Mouse (Mus musculus) hindbrain, embryonic 12.5 days (tissue): Measurements from ENCODE around the gene Cpped1. TPM values are rescaled to one million over a fixed set of nuclear protein-coding genes. Genes with fewer than 3 reads are reported as not detected.

Experiments used
- ATAC-seq: fragments of 200-750 bp; cut with Nextera tagmentation; 2 replicates; pipeline ENCODE4 v1.8.0; 2017; ENCODE audit warnings: moderate TSS enrichment; ENCODE audit not compliant: low FRiP score
- H3K27ac ChIP-seq: fragments of 300-500 bp; sonication (generic); 2 replicates; pipeline ENCODE4 v1.5.1; 2016; ENCODE audit warnings: mild to moderate bottlenecking
- H3K27me3 ChIP-seq: fragments of 300-500 bp; sonication (generic); 2 replicates; pipeline ENCODE4 v1.6.1; 2016; ENCODE audit warnings: mild to moderate bottlenecking
- H3K36me3 ChIP-seq: fragments of 300-500 bp; sonication (generic); 2 replicates; pipeline ENCODE4 v1.6.1; 2016; ENCODE audit warnings: mild to moderate bottlenecking
- H3K4me1 ChIP-seq: fragments of 300-500 bp; sonication (generic); 2 replicates; pipeline ENCODE4 v1.6.1; 2016
- H3K4me2 ChIP-seq: fragments of 300-500 bp; sonication (generic); replicated peaks from 2 replicates; pipeline ENCODE4 v1.6.1; 2016; ENCODE audit warnings: mild to moderate bottlenecking
- H3K4me3 ChIP-seq: fragments of 300-500 bp; sonication (generic); 2 replicates; pipeline ENCODE4 v1.5.1; 2016; ENCODE audit warnings: mild to moderate bottlenecking
- H3K9ac ChIP-seq: fragments of 300-500 bp; sonication (generic); 2 replicates; pipeline ENCODE4 v1.6.1; 2016; ENCODE audit warnings: mild to moderate bottlenecking, moderate library complexity
- H3K9me3 ChIP-seq: fragments of 300-500 bp; sonication (generic); replicated peaks from 2 replicates; pipeline ENCODE4 v1.6.1; 2016; ENCODE audit warnings: mild to moderate bottlenecking
- WGBS: fragments of 180-500 bp; shearing (Covaris S2); methylation state at CpG from one replicate; pipeline ENCODE4 v1.1.7; 2016; 5-methylcytosine and 5-hydroxymethylcytosine counted together
- polyA plus RNA-seq: library from polyadenylated mRNA; unstranded; fragments of >200 nt; fragmentation: Nextera tagmentation; extraction: Ambion mirVana; gene quantifications from 2 replicates; pipeline ENCODE4 v1.2.1, GENCODE M21; 2016

Cpped1 gene
- polyA plus RNA-seq, 1 experiment from 2014 or later = 14.6 TPM

GRCm38 (mm10) chr16:11828816-11829215 lies 80.4 kb downstream of the Cpped1 start:
- Histone ChIP-seq H3K4me2 (no peak overlapping the region), H3K36me3 (no peaks in the 10 kb centered on the region), H3K27ac (no peak overlapping the region), H3K9ac (no peak overlapping the region), H3K9me3 (no peaks in the 10 kb centered on the region), H3K4me3 (no peak overlapping the region), H3K4me1 (peaks cover 6% of the 10 kb centered on the region), H3K27me3 (no peaks in the 10 kb centered on the region)
- ATAC-seq = no peak
- 88% methylated on average over 1 of the region's 1 CpGs for WGBS

GRCm38 (mm10) chr16:11824833-11825232 lies 84.4 kb downstream of the Cpped1 start:
- 65% methylated on average over 7 of the region's 7 CpGs for WGBS
- no peak for ATAC-seq
- H3K27ac ChIP-seq = no peak overlapping the region

GRCm38 (mm10) chr16:11824385-11824784 lies 84.9 kb downstream of the Cpped1 start:
- H3K4me3 ChIP-seq = no peak overlapping the region
- peaks cover 6% of the 10 kb centered on the region for H3K4me1 ChIP-seq
- no peak overlapping the region for H3K9ac ChIP-seq
- H3K36me3 ChIP-seq = no peaks in the 10 kb centered on the region
- H3K27me3 ChIP-seq = no peaks in the 10 kb centered on the region
- ATAC-seq = no peak
- no peak overlapping the region for H3K27ac ChIP-seq
- no peaks in the 10 kb centered on the region for H3K9me3 ChIP-seq
- 80% methylated on average over 8 of the region's 8 CpGs for WGBS
- H3K4me2 ChIP-seq = no peak overlapping the region

More at GRCm38 (mm10) chr16:11824833-11825232, 84.4 kb downstream of the Cpped1 start:
- Histone ChIP-seq H3K27me3 (no peaks in the 10 kb centered on the region), H3K4me1 (peaks cover 6% of the 10 kb centered on the region), H3K36me3 (no peaks in the 10 kb centered on the region), H3K9ac (no peak overlapping the region), H3K4me2 (no peak overlapping the region), H3K9me3 (no peaks in the 10 kb centered on the region), H3K4me3 (no peak overlapping the region)

GRCm38 (mm10) chr16:11820791-11821190 lies 88.5 kb downstream of the Cpped1 start:
- Histone ChIP-seq H3K27ac (no peak overlapping the region), H3K4me1 (peaks cover 6% of the 10 kb centered on the region), H3K36me3 (no peaks in the 10 kb centered on the region), H3K9ac (no peak overlapping the region), H3K9me3 (no peaks in the 10 kb centered on the region), H3K4me2 (no peak overlapping the region), H3K27me3 (no peaks in the 10 kb centered on the region), H3K4me3 (no peak overlapping the region)
- ATAC-seq = no peak
- WGBS = 75% methylated on average over 7 of the region's 7 CpGs

- Histone ChIP-seq H3K27me3 (no peaks in the 10 kb centered on the region), H3K4me2 (no peak overlapping the region), H3K36me3 (no peaks in the 10 kb centered on the region), H3K27ac (no peak overlapping the region), H3K9me3 (no peaks in the 10 kb centered on the region), H3K9ac (no peak overlapping the region), H3K4me3 (no peak overlapping the region), H3K4me1 (peaks cover 4% of the 10 kb centered on the region)
- WGBS = 69% methylated on average over 10 of the region's 10 CpGs
- no peak for ATAC-seq
Measured at GRCm38 (mm10) chr16:11814935-11815650, 94.2 kb downstream of the Cpped1 start.

GRCm38 (mm10) chr16:11812119-11812518 lies 97.1 kb downstream of the Cpped1 start:
- H3K27ac ChIP-seq = no peak overlapping the region
- no peaks in the 10 kb centered on the region for H3K27me3 ChIP-seq
- no peak overlapping the region for H3K4me3 ChIP-seq
- H3K4me2 ChIP-seq = no peak overlapping the region
- H3K4me1 ChIP-seq = peaks cover 8% of the 10 kb centered on the region
- ATAC-seq = no peak
- H3K9ac ChIP-seq = no peak overlapping the region
- WGBS = 72% methylated on average over 8 of the region's 8 CpGs
- no peaks in the 10 kb centered on the region for H3K36me3 ChIP-seq
- H3K9me3 ChIP-seq = no peaks in the 10 kb centered on the region

GRCm38 (mm10) chr16:11809615-11810014 lies 99.6 kb downstream of the Cpped1 start:
- WGBS = 47% methylated on average over 8 of the region's 8 CpGs

GRCm38 (mm10) chr16:11801960-11802539 lies 107.2 kb downstream of the Cpped1 start:
- Histone ChIP-seq H3K36me3 (no peaks in the 10 kb centered on the region), H3K27ac (no peak overlapping the region), H3K9me3 (no peaks in the 10 kb centered on the region), H3K27me3 (no peaks in the 10 kb centered on the region), H3K4me1 (no peaks in the 10 kb centered on the region), H3K4me2 (no peak overlapping the region), H3K9ac (no peak overlapping the region), H3K4me3 (no peak overlapping the region)
- WGBS = 91% methylated on average over 7 of the region's 7 CpGs
- ATAC-seq = no peak

More at GRCm38 (mm10) chr16:11809615-11810014, 99.6 kb downstream of the Cpped1 start:
- ATAC-seq = no peak
- Histone ChIP-seq H3K9me3 (no peaks in the 10 kb centered on the region), H3K27ac (no peak overlapping the region), H3K9ac (no peak overlapping the region), H3K4me1 (peaks cover 4% of the 10 kb centered on the region; the same call in 1 of the 2 replicates), H3K27me3 (no peaks in the 10 kb centered on the region), H3K4me3 (no peak overlapping the region), H3K4me2 (no peak overlapping the region), H3K36me3 (no peaks in the 10 kb centered on the region)

- H3K9me3 ChIP-seq = no peaks in the 10 kb centered on the region
- WGBS = 77% methylated on average over 7 of the region's 7 CpGs
Measured at GRCm38 (mm10) chr16:11795758-11796460, 113.3 kb downstream of the Cpped1 start.

GRCm38 (mm10) chr16:11794628-11795027 lies 114.6 kb downstream of the Cpped1 start:
- 56% methylated on average over 4 of the region's 4 CpGs for WGBS
- Histone ChIP-seq H3K9ac (no peak overlapping the region), H3K4me3 (no peak overlapping the region), H3K27me3 (no peaks in the 10 kb centered on the region), H3K27ac (no peak overlapping the region), H3K36me3 (no peaks in the 10 kb centered on the region), H3K4me2 (no peak overlapping the region), H3K4me1 (no peaks in the 10 kb centered on the region), H3K9me3 (no peaks in the 10 kb centered on the region)
- ATAC-seq = no peak

More at GRCm38 (mm10) chr16:11795758-11796460, 113.3 kb downstream of the Cpped1 start:
- no peak overlapping the region for H3K9ac ChIP-seq
- ATAC-seq = no peak
- no peaks in the 10 kb centered on the region for H3K27me3 ChIP-seq
- no peaks in the 10 kb centered on the region for H3K4me1 ChIP-seq
- H3K36me3 ChIP-seq = no peaks in the 10 kb centered on the region
- no peak overlapping the region for H3K4me3 ChIP-seq
- H3K4me2 ChIP-seq = no peak overlapping the region
- H3K27ac ChIP-seq = no peak overlapping the region

GRCm38 (mm10) chr16:11793391-11793790 lies 115.9 kb downstream of the Cpped1 start:
- no peak overlapping the region for H3K4me2 ChIP-seq
- no peak for ATAC-seq
- no peaks in the 10 kb centered on the region for H3K27me3 ChIP-seq
- no peak overlapping the region for H3K9ac ChIP-seq
- 25% methylated on average over 2 of the region's 2 CpGs for WGBS
- no peak overlapping the region for H3K4me3 ChIP-seq
- no peaks in the 10 kb centered on the region for H3K4me1 ChIP-seq
- H3K27ac ChIP-seq = no peak overlapping the region
- H3K9me3 ChIP-seq = no peaks in the 10 kb centered on the region
- H3K36me3 ChIP-seq = no peaks in the 10 kb centered on the region

- H3K9me3 ChIP-seq = no peaks in the 10 kb centered on the region
- 91% methylated on average over 3 of the region's 3 CpGs for WGBS
- H3K4me2 ChIP-seq = no peak overlapping the region
- H3K27me3 ChIP-seq = no peaks in the 10 kb centered on the region
- no peak overlapping the region for H3K4me3 ChIP-seq
- no peak for ATAC-seq
- H3K27ac ChIP-seq = no peak overlapping the region
- H3K36me3 ChIP-seq = no peaks in the 10 kb centered on the region
- no peak overlapping the region for H3K9ac ChIP-seq
- no peaks in the 10 kb centered on the region for H3K4me1 ChIP-seq
Measured at GRCm38 (mm10) chr16:11790476-11790875, 118.8 kb downstream of the Cpped1 start.
